Mouse (Mus musculus): Measurements from ENCODE around the gene Gm44805.

The Gm44805 gene

GRCm38 (mm10) chr7:19681202-19681694 is at the start of gene Gm44805, which contains the start of gene Apoc4:
Gene Gm44805, minus strand, starts transcription at chr7:19681423.
Gene Apoc4, minus strand, starts transcription at chr7:19681479.
- in situ Hi-C loops (cut with MboI; ENCODE audit: low pct_unique_long_range_greater_than_20kb in 1 of 2, low sequenced_read_pairs in 2 of 2, unreplicated experiment in 1 of 2) = no loop called here

- in situ Hi-C loops (cut with MboI; ENCODE audit: low pct_unique_long_range_greater_than_20kb in 1 of 2, low sequenced_read_pairs in 2 of 2, unreplicated experiment in 1 of 2) = no loop called here
Observed at GRCm38 (mm10) chr7:19726541-19726940, 45.3 kb upstream of the Gm44805 start.

- in situ Hi-C loops (cut with MboI; ENCODE audit: low pct_unique_long_range_greater_than_20kb in 1 of 2, low sequenced_read_pairs in 2 of 2, unreplicated experiment in 1 of 2) = no loop called here
Observed at GRCm38 (mm10) chr7:19724167-19724566, 42.9 kb upstream of the Gm44805 start.

- in situ Hi-C loops (cut with MboI; ENCODE audit: low pct_unique_long_range_greater_than_20kb in 1 of 2, low sequenced_read_pairs in 2 of 2, unreplicated experiment in 1 of 2) = no loop called here
Observed at GRCm38 (mm10) chr7:19722754-19723195, 41.6 kb upstream of the Gm44805 start.

- in situ Hi-C loops (cut with MboI; ENCODE audit: low pct_unique_long_range_greater_than_20kb in 1 of 2, low sequenced_read_pairs in 2 of 2, unreplicated experiment in 1 of 2) = no loop called here
Observed at GRCm38 (mm10) chr7:19719200-19719599, 38.0 kb upstream of the Gm44805 start.

- in situ Hi-C loops (cut with MboI; ENCODE audit: low pct_unique_long_range_greater_than_20kb in 1 of 2, low sequenced_read_pairs in 2 of 2, unreplicated experiment in 1 of 2) = no loop called here
Observed at GRCm38 (mm10) chr7:19718297-19718952, 37.2 kb upstream of the Gm44805 start.

- in situ Hi-C loops (cut with MboI; ENCODE audit: low pct_unique_long_range_greater_than_20kb in 1 of 2, low sequenced_read_pairs in 2 of 2, unreplicated experiment in 1 of 2) = no loop called here
Observed at GRCm38 (mm10) chr7:19717346-19717745, 36.1 kb upstream of the Gm44805 start.

- in situ Hi-C loops (cut with MboI; ENCODE audit: low pct_unique_long_range_greater_than_20kb in 1 of 2, low sequenced_read_pairs in 2 of 2, unreplicated experiment in 1 of 2) = no loop called here
Observed at GRCm38 (mm10) chr7:19716822-19717221, 35.6 kb upstream of the Gm44805 start.

- in situ Hi-C loops (cut with MboI; ENCODE audit: low pct_unique_long_range_greater_than_20kb in 1 of 2, low sequenced_read_pairs in 2 of 2, unreplicated experiment in 1 of 2) = no loop called here
Observed at GRCm38 (mm10) chr7:19716055-19716682, 34.9 kb upstream of the Gm44805 start.

GRCm38 (mm10) chr7:19715239-19716054 is 34.2 kb upstream of the Gm44805 start, which contains the start of gene Tomm40:
Gene Tomm40, minus strand, starts transcription at chr7:19715438.
- in situ Hi-C loops (cut with MboI; ENCODE audit: low pct_unique_long_range_greater_than_20kb in 1 of 2, low sequenced_read_pairs in 2 of 2, unreplicated experiment in 1 of 2) = no loop called here

- in situ Hi-C loops (cut with MboI; ENCODE audit: low pct_unique_long_range_greater_than_20kb in 1 of 2, low sequenced_read_pairs in 2 of 2, unreplicated experiment in 1 of 2) = loop anchor here (5.0 kb wide), 1 partner anchor 48 kb away; the partner anchor contains the start of gene Clptm1 (in 2 of the 2)
Observed at GRCm38 (mm10) chr7:19714836-19715235, 33.6 kb upstream of the Gm44805 start.

- in situ Hi-C loops (cut with MboI; ENCODE audit: low pct_unique_long_range_greater_than_20kb in 1 of 2, low sequenced_read_pairs in 2 of 2, unreplicated experiment in 1 of 2) = loop anchor here (5.0 kb wide), 1 partner anchor 46 kb away; the partner anchor contains the start of gene Clptm1 (in 2 of the 2)
Observed at GRCm38 (mm10) chr7:19713598-19713997, 32.4 kb upstream of the Gm44805 start.

- in situ Hi-C loops (cut with MboI; ENCODE audit: low pct_unique_long_range_greater_than_20kb in 1 of 2, low sequenced_read_pairs in 2 of 2, unreplicated experiment in 1 of 2) = loop anchor here (5.0 kb wide), 1 partner anchor 46 kb away; the partner anchor contains the start of gene Clptm1 (in 2 of the 2)
Observed at GRCm38 (mm10) chr7:19713196-19713595, 32.0 kb upstream of the Gm44805 start.

GRCm38 (mm10) chr7:19712414-19712813 is 31.2 kb upstream of the Gm44805 start:
- in situ Hi-C loops (cut with MboI; ENCODE audit: low pct_unique_long_range_greater_than_20kb in 1 of 2, low sequenced_read_pairs in 2 of 2, unreplicated experiment in 1 of 2) = loop anchor here (5.0 kb wide), 1 partner anchor 45 kb away; the partner anchor contains the start of gene Clptm1 (in 2 of the 2)

GRCm38 (mm10) chr7:19710650-19711049 is 29.4 kb upstream of the Gm44805 start:
- in situ Hi-C loops (cut with MboI; ENCODE audit: low pct_unique_long_range_greater_than_20kb in 1 of 2, low sequenced_read_pairs in 2 of 2, unreplicated experiment in 1 of 2) = loop anchor here (5.0 kb wide), 1 partner anchor 43 kb away; the partner anchor contains the start of gene Clptm1 (in 2 of the 2)

- in situ Hi-C loops (cut with MboI; ENCODE audit: low pct_unique_long_range_greater_than_20kb in 1 of 2, low sequenced_read_pairs in 2 of 2, unreplicated experiment in 1 of 2) = no loop called here
Observed at GRCm38 (mm10) chr7:19705271-19705670, 24.0 kb upstream of the Gm44805 start.

- in situ Hi-C loops (cut with MboI; ENCODE audit: low pct_unique_long_range_greater_than_20kb in 1 of 2, low sequenced_read_pairs in 2 of 2, unreplicated experiment in 1 of 2) = no loop called here
Observed at GRCm38 (mm10) chr7:19704475-19704874, 23.3 kb upstream of the Gm44805 start.

- in situ Hi-C loops (cut with MboI; ENCODE audit: low pct_unique_long_range_greater_than_20kb in 1 of 2, low sequenced_read_pairs in 2 of 2, unreplicated experiment in 1 of 2) = no loop called here
Observed at GRCm38 (mm10) chr7:19702859-19703555, 21.8 kb upstream of the Gm44805 start.
